Mouse (Mus musculus): ENCODE data around the gene Slc22a2.
"Not testable (repeated sequence)": the region's sequence is repeated elsewhere in the genome, so short reads cannot be mapped to it uniquely, and the experiment has no call there.

The Slc22a2 gene

GRCm38 (mm10) chr17:12630976-12631730 is 47.2 kb downstream of the Slc22a2 start:
- no peak for DNase-seq (ENCODE audit: low read depth, low spot score)

GRCm38 (mm10) chr17:12631771-12632600 is 48.1 kb downstream of the Slc22a2 start:
- DNase-seq (ENCODE audit: low read depth, low spot score), result no peak

- DNase-seq (ENCODE audit: low read depth, low spot score), result no peak
Observed at GRCm38 (mm10) chr17:12634814-12635213, 50.9 kb downstream of the Slc22a2 start.

- no peak for DNase-seq (ENCODE audit: low read depth, low spot score)
Observed at GRCm38 (mm10) chr17:12639585-12639984, 55.7 kb downstream of the Slc22a2 start.

GRCm38 (mm10) chr17:12641087-12641486 is 57.2 kb downstream of the Slc22a2 start:
- no peak for DNase-seq (ENCODE audit: low read depth, low spot score)

- peak; percentile 14 for DNase-seq (ENCODE audit: low read depth, low spot score)
Observed at GRCm38 (mm10) chr17:12645461-12645860, 61.5 kb downstream of the Slc22a2 start.

GRCm38 (mm10) chr17:12652604-12653003 is 68.7 kb downstream of the Slc22a2 start:
- DNase-seq (ENCODE audit: low read depth, low spot score), result peak; percentile 20

- peak; percentile 75 for DNase-seq (ENCODE audit: low read depth, low spot score)
Observed at GRCm38 (mm10) chr17:12654061-12654460, 70.1 kb downstream of the Slc22a2 start.

GRCm38 (mm10) chr17:12655826-12656225 is 71.9 kb downstream of the Slc22a2 start:
- DNase-seq (ENCODE audit: low read depth, low spot score), result no peak

GRCm38 (mm10) chr17:12658784-12659183 is 74.9 kb downstream of the Slc22a2 start:
- DNase-seq (ENCODE audit: low read depth, low spot score), result no peak

GRCm38 (mm10) chr17:12659233-12659632 is 75.3 kb downstream of the Slc22a2 start:
- no peak for DNase-seq (ENCODE audit: low read depth, low spot score)

- peak; percentile 58 for DNase-seq (ENCODE audit: low read depth, low spot score)
Observed at GRCm38 (mm10) chr17:12660572-12661260, 76.8 kb downstream of the Slc22a2 start.

GRCm38 (mm10) chr17:12664156-12664555 is 80.2 kb downstream of the Slc22a2 start:
- peak; percentile 85 for DNase-seq (ENCODE audit: low read depth, low spot score)

GRCm38 (mm10) chr17:12668478-12669362 is 84.8 kb downstream of the Slc22a2 start:
- no peak for DNase-seq (ENCODE audit: low read depth, low spot score)

GRCm38 (mm10) chr17:12669363-12669679 is 85.4 kb downstream of the Slc22a2 start:
- no peak for DNase-seq (ENCODE audit: low read depth, low spot score)

GRCm38 (mm10) chr17:12671029-12671605 is 87.2 kb downstream of the Slc22a2 start:
- no peak for DNase-seq (ENCODE audit: low read depth, low spot score)

- DNase-seq (ENCODE audit: low read depth, low spot score), result no peak
Observed at GRCm38 (mm10) chr17:12672285-12672790, 88.4 kb downstream of the Slc22a2 start.

GRCm38 (mm10) chr17:12673871-12674270 is 89.9 kb downstream of the Slc22a2 start:
- no peak for DNase-seq (ENCODE audit: low read depth, low spot score)

- DNase-seq (ENCODE audit: low read depth, low spot score), result not testable (repeated sequence)
Observed at GRCm38 (mm10) chr17:12674980-12675379, 91.0 kb downstream of the Slc22a2 start.

GRCm38 (mm10) chr17:12675646-12676045 is 91.7 kb downstream of the Slc22a2 start, which contains the start of gene Slc22a1:
Gene Slc22a1 (minus strand): TSS chr17:12675829.
- no peak for DNase-seq (ENCODE audit: low read depth, low spot score)

GRCm38 (mm10) chr17:12677139-12677538 is 93.2 kb downstream of the Slc22a2 start:
- no peak for DNase-seq (ENCODE audit: low read depth, low spot score)
